Mouse (Mus musculus) megakaryocyte progenitor cell, adult 5-6 weeks (primary cell): ENCODE data around the gene Smarca2. TPM values are rescaled to one million over a fixed set of nuclear protein-coding genes. Genes with fewer than 3 reads are reported as not detected.
"Not testable (repeated sequence)": the region's sequence is repeated elsewhere in the genome, so short reads cannot be mapped to it uniquely, and the experiment has no call there.

Source experiments
- ATAC-seq: replicated peaks from 2 replicates; pipeline ENCODE4 v1.8.0; 2016; ENCODE audit warnings: mild to moderate bottlenecking, moderate TSS enrichment, inconsistent platforms; ENCODE audit not compliant: poor library complexity
- total RNA-seq, 2 experiments: library from RNA; stranded (forward) in 1 of 2; stranded (reverse) in 1 of 2; fragments of 157-497, 149-512 nt in 1 of 2; fragments of 200-1000 nt in 1 of 2; gene quantifications; 2 replicates each; pipeline versions ENCODE4 v1.2.3 to v1.2.4; 2015 to 2017

Smarca2 gene
- total RNA-seq, 2 experiments from 2014 or later = 50.3 to 68.9 TPM

DNA sequence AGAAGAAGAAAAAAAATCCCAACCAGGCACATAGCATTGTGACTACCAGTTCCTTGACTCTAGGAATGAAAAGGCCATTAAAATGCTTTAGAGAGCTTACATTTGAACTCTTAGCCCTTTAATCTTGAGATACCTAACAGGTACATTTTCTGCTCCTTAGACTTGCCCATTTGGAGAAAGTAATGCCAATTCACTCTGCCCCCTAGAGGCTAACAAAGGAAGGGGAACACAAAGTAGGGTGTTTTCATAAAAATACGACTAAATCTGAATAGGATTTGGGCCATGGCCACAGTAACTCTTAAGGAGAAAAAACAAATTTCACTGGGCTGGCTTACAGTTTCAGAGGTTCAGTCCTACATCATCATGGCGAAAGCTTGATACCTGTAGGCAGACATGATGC, 77.9 kb downstream of the Smarca2 start:
- no peak; the same call in 1 of the 2 replicates for ATAC-seq

DNA sequence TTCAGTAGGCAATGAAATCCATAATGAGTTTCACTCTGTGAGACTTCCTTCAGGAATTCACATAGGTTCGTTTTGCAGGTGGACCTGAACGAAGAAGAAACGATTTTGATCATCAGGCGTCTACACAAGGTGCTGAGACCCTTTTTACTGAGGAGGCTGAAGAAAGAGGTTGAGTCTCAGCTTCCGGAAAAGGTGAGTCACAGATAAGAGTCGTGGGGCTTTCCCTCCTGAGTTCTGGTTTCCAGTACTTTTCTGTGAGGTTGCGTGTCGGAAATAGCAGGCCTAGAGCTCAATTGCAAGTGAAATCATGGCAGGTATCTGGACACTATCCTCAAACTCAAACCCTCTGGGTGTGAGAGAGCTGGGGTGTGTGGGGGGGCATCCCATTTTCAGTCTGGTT, 78.9 kb downstream of the Smarca2 start:
- no peak for ATAC-seq

DNA sequence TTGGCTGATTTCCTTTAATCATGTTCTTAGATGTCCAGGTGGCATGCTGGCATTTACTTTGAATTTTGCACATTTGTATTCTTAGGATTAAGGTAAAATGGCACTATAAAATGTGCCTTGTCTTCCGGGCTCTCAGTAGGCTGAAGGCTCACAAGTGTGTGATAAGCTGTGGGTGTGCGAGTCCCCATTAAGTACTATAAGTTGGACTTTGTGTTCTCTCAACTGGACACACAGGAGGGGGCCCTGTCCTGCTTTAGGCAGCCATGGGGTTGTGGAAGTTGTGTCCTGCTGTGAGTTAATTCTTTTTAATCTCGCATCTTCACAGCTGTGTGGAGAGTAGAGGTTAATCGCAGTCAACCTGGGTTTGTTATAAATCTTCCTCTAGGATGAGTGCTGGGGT, 85.7 kb downstream of the Smarca2 start:
- no peak for ATAC-seq

DNA sequence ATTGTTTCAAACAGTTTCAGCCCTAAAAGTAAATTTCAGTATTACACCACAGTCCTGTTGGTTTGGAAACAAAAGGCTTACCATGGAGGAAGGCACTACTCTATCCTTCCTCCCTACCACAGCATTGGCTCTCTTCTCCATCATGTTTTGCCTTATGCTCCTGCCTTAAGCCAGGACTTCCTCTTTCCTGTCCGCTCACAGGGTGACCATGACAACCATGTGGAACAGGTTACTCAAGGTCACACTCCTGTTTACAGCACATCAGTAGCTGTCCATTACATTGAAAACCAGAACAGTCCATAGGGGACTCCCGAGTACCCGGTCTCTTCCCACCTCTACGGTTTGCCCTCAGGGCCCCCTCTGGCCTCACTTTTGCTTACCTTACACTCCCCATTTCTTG, 92.3 kb downstream of the Smarca2 start:
- peak; percentile 78 for ATAC-seq

DNA sequence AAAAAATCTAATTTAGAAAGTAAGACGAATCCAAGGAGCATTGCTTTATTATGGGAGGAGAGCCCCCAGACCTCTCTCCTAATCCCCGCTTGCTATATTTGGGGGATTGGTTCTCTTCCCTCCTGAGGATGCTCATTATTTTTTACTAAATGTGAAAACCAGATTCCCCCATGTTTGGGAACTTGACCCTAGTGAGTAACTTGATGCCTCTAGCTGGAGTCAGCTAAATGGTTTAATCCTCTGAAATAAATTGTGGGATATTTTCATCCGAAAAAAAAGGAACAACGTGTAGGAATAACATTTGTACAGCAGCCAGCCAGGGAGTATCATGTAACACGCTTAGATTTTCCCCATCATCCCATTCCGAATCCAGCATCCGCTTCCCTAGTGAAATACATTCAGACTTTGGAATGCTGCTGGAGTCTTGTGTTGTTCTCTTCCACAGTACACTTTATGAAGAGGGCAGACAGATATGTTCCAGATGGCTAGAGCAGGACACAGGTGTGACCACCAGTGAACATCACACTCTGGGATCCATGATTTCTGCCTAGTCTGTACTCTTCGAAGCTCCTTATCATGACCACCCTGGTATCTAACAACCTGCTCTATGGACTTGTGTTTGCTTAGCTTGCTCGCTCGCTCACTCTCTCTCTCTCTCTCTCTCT, 99.8 kb downstream of the Smarca2 start:
- ATAC-seq = no peak

DNA sequence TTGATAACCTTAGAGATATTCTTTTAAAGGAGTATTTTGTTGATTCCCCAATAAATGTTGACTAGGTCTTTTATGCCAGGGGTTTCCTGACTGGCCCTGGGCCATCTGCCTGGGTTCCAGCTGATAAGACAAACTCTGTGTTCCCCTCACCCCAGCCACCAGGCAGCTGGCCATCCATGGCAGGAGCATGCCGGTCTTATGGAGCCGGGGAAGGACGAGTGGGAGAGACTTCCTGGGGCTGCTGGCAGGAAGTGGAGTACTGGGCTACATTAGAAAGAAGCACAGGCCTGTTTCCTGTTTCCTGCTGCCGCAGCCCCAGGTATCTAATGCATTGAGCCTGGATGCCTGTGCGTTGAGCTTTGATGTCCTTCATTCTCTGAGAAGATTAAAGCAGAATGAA, 102.1 kb downstream of the Smarca2 start:
- peak; percentile 31; the same call in 1 of the 2 replicates for ATAC-seq

DNA sequence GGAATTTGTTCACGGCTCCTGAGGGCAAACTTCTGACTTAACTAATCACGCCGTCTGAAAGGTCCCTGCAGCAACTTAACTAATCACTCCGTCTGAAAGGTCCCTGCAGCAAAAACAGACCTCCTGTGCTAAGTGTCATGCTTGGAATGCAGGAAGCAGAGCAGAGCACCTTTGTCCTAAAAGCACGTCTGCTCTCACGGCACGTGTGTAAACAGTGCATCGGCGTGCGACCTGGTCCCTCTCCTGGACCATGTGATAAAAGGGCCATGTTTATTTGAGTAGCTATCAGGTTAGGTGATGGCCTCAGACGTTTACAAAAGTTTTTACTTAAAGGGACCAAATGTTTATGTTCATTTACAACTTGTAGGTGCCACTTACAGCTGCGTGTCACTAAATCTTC, 104.2 kb downstream of the Smarca2 start:
- ATAC-seq = no peak

DNA sequence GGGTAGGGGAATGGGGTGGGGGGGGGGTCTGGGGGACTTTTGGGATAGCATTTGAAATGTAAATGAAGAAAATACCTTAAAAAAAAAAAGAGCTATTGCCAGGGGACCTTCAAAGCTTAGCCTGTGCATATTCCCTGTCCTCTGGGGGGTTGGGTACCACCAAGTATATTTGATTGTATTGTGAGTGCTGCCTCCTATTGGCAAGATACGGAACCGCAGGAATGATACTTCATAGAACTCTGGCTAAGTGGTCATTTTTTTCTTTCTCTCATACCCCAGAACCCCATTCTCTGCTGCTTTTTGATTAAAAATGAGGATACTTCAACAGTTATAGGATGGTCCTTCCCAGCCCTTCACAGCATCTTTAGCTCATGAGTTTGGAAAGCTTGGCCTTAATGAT, 106.4 kb downstream of the Smarca2 start:
- peak; percentile 74 for ATAC-seq

DNA sequence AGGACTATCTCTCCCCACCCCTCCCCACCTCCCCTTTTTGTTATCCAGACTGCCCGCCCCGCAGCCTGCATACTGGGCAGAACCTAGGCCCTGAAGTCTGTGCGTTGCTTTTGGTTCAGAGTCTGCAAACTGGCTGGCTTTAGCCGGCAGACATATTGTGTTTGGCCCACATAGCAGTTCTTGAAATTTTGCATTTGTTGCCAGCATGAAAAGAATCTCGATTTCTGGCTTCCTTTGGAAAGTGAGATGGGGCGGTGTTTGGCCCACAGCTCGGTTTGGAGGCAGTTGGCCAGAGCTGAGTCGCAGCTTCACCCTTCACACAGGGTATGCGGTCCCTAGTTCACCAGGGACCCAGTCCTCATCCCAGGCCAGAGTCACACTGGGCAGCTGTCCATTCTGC, 111.4 kb downstream of the Smarca2 start:
- ATAC-seq = no peak

DNA sequence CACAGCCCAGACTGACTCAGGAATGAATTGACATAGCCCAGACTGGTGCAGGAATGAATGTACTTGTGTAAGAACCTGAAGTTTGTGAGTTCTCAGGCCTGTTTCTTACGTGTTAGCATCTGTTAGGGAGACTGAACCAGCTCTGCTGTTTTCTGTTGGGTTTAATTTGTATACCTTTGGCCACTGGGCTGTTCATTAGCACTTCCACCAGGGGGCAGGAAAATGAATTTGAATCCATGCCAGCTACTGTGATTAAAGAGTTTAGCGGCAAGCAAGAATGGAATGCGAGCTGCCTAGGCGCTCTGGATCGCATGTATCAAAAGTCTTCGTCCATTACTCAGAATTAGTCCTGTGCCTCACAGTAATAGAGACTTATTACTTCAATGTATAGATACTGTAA, 113.4 kb downstream of the Smarca2 start:
- peak; percentile 74 for ATAC-seq

DNA sequence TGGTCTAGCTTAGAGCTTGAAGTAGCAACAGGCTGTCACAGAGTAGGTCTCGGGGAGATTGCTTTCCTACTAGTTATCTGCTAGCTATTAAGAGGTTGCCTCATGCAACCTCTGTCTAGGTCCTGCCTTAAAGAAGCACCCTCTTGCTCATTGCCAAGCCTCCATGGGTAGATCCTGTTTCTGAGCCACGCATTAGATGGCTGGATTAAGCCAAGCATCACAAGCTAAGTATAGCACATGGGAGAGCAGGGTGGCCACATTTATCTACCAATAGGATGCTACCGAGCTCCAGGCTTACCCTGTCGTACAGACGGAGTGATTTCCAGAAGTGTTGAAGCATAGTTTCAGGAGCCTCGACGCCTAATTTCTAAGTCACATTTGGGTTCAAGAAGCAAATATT, 114.3 kb downstream of the Smarca2 start:
- no peak for ATAC-seq

DNA sequence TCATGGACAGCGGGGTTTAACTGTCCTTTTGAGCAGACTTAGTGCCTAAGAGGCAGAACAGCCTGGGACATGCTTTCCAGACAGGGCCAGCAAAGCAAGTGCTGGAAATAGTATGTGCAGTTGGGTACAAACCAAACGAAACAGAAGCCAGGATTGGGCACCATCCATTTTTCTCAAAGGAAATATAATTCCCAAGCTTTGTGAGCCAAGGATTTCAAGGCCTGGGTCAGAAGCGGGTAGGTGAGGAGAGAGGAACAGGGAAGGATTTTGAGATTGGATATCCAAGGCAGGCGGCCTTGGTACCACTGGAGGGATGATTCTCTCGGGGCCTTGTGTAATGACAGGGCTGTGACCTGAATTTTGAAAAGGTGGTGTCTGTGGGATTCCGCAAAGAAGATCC, 116.9 kb downstream of the Smarca2 start:
- no peak for ATAC-seq

DNA sequence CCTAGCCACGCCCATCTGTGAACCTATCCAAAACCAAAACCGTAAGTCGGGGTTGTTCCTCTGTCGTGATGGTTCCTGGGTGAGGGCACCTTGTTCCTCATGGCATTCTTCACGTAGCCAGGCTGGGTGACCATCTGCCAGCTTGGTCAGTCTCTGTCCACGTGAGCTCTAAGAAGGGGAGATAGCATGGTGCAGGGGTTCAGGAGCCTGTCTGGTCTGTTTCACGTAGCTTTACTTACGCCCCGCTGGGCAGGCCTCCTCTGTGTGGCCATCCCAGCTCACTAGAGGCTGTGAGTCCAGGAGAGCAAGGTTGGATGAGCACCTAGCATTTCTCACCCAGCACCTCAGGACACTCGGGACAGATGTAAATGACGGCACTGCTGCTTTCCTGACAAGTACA, 119.0 kb downstream of the Smarca2 start:
- no peak for ATAC-seq

DNA sequence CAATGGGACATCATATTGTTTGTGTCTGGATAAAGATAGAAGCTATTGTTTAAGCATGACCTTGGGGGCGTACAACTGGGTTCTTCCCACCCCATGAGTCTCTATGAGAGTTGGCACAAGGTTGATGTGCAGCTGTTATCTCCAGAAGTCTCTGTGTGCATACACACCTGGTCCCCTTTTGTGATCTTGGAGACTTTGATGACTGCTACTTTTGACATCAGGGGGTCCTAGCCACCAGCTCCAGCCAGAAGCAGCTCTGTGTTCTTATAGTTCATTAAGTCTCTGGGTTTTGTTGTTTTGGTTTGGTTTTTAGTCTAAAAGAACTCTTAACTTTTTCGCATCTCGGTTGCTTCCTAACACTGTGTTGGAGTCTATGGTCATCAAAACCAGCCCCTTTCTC, 119.8 kb downstream of the Smarca2 start:
- no peak for ATAC-seq

DNA sequence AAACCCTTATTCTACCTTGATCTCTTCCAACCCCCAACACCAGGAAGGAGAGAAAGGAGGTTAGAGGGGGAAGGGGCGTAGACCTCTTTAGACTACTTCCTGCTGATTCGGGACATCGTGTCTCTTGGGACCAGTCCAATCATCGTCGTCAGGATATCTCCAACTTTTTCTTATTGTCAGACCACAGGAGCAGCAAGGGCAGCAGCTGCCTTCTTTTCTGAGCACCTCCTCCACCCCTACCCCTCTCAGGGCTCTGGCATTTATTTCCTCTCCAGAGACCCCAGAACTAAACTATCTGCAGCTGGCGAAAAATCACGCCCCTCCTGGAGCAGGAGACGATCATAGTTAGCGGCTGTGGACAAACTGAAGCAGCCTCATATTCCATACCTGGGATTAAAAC, 122.9 kb downstream of the Smarca2 start:
- no peak for ATAC-seq

DNA sequence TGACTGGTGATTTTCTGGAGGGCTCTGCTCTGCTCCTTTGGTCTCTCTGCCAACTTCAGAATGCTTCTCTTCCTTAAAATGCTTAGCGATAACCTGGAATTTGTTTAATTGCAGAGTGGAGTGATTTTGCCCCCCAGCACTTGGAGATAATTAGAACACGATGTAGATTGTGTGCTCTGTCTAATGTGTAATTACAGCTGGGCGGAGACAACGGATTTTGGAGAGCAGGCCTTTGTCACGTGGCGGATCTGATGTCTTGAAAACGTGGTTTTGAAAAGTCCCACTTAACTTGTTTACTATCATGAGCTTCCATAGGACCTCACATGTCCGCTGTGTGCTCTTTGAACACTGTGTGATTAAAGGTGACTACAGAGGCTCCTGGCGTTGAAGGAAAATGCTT, 125.6 kb downstream of the Smarca2 start:
- ATAC-seq = no peak

DNA sequence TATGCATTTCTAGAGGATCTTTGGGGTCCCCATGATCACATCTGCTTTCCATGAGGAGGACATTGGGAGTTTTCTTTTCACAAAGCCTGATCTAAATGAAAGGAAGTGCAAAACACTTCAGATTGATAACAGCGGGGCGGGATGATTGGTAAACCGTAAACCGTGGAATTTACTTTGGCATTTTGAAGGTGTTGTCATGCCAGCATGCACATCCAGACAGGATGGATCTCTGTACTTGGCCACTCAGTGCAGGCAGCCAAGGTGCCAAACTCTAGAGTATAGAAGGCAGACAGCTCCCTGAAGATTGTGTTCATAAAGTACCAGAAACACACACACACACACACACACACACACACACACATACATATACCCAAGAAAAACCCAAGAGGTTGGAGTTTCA, 126.3 kb downstream of the Smarca2 start:
- no peak for ATAC-seq

DNA sequence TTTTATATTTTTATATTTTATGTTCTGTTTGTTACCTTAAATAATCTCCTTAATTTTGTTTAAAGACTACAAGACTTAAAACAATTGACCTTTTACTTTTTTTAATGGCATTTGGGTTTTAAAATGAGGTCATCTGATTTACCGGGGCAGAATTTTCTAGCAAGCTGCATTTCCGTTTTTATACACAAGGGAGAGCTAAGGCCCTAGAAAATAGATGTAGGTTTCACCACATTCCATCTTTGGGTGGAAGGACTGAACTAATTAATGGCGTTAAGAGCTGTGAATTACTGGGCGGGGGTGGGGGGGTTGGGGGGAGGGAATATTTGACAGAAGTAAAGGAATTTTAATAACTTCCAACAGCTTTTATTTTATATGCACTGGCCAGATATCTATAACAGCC, 127.0 kb downstream of the Smarca2 start:
- no peak for ATAC-seq

DNA sequence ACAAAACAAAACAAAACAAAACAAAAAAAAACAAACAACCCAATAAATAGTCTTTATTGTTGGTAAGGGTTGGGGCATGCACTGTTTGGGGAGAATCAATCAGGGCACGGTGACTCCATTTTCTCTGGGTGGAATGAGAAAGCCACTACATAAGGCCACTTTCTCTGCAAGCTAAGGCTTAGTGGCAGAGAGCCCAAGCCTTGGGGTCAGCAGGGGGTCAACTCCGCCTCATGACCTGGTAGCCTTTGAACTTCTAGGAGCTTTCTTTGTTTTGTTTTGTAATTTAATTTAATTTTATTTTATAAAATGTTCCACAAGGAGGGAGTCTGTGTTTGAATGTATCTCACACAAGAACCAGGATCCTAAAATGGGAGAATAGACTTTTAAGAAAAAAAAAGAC, 128.2 kb downstream of the Smarca2 start:
- no peak for ATAC-seq

DNA sequence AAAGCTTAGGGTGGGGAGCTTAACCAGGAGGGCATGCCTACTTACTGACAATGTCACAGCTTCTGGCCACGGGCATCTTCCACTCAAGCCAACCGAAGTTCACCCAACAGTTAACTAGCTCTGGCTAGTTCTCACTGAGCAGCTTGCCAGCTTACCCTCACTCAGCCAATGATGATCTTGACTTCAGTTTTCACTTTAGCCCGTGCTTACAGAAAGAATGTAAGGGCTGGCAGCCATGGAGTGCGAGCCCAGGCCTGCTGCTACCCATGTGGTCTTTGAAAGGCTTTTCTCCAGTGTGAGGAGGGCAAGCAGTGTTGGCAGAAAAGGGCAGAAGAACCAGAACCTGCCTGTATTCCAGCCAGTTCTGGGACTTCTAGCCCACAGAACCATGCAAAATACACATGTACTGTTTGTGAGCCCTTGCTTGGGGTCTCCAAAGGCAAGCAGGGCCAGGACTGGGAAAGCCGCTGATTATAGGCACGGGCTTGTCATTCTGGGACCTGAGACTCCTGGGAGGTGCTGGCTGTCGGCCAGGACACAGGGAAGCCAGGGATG, 128.8 kb downstream of the Smarca2 start:
- no peak for ATAC-seq

DNA sequence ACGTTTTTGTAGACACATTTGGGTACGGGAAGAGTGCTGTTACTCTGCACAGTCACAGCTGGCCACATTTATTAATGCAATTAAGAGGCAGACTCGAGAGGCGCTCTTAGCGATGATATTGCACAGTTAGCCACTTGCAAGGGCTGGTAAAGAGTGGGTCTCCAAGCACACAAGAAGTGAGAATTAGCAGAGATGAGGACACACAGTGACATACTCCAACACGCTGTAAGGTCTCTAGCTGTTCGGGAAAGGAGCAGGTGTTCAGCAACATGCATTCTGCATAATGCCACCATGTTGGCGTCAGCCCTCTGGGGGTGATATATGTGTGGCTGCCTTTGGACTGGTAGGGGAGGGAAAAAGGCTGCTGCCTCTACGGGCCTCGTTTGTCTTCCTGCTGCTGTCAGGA, 129.9 kb downstream of the Smarca2 start:
- no peak for ATAC-seq

DNA sequence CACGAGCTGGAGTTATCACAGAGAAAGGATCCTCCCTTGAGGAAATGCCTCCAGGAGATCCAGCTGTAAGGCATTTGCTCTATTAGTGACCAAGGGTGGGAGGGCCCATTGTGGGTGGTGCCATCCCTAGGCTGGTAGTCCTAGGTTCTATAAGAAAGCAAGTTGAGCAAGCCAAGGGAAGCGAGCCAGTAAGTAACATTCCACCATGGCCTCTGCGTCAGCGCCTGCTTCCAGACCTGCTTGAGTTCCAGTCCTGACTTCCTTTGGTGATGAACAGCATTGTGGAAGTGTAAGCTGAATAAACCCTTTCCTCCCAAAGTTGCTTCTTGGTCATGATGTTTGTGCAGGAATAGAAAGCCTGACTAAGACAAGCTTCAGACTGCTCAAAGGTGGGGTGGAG, 140.2 kb downstream of the Smarca2 start:
- not testable (repeated sequence) for ATAC-seq

DNA sequence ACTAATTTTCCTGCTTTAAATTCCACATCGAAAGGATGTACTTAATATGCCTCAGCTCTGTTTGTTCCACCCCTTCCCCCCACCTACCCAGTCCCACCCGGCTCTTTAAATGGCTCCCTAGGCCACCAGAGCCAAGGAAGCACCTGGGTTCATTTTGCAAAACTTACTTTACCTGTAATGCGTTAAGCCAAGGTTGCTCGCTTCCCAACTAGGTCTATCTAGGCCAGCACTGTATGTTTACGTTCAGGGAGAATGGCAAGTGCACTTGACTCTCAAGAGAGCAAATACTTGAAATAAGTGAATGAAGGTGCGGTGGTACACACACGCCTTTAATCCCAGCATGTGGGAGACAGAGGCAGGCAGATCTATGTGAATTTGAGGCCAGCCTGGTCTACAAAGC, 140.7 kb downstream of the Smarca2 start:
- no peak for ATAC-seq
